28 mouse cellular contexts compared by ENCODE assay signal in the genomic region with DNA sequence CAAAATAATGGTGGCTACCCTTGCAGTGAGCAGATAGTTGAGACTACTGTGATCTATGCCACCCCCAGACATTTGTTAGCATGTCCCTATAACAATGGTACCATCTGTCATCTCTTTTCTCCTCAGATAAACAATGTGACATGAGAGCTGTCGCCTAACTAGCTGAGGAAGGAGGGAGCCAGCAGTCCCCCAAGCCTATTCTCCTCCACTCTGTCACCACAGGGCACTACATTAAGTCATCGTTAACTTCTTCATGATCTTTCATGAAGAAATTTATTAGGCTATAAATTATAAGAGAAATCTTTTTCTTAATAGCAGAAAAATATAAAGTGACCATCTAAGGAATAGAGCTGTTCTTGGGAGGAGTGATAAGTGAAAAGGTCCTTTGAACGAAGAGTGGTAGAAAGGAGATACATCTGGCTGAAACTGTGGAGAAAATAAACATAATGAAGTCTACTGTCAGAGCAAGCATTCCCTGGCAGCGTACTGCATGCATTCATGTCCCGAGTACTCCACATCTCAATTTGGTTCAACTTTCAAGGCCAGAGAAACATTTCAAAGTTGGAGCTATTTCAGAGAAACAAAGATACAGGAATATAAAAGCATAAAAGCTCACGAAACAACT.
A peak's percentile ranks its signal among the peaks of the same experiment; 100 is the strongest.
DNase-seq lines count a peak whose midpoint lies in the region; ATAC-seq and TF ChIP-seq lines count a peak whose summit lies in the region.
"Had no signal": no experiment of that assay in that cellular context is flagged by ENCODE, and none has a peak within 500 bp of the region (broad histone marks: within the 10 kb centered on the region; RNA-seq: fewer than 3 reads in every experiment).

No protein-coding gene starts in this region.

- TF ChIP-seq CTCF in lung, adult 2 months (IDR thresholded peaks at IDR 0.05; ENCODE audit: insufficient read depth, low read length): no peak
- no peak for TF ChIP-seq CTCF in lung, postnatal 0 days (IDR thresholded peaks at IDR 0.05)

- no peaks in the 10 kb centered on the region for H3K9me3 ChIP-seq in lung, embryonic 15.5 days
- H3K9me3 ChIP-seq in lung, postnatal 0 days (ENCODE audit: low read length): no peaks in the 10 kb centered on the region
- H3K9me3 ChIP-seq: embryonic facial prominence, embryonic 10.5 days; embryonic facial prominence, embryonic 13.5 days; forebrain, embryonic 12.5 days; forebrain, embryonic 15.5 days; heart, embryonic 10.5 days; heart, embryonic 13.5 days had no signal

- TF ChIP-seq POLR2A in lung, adult 2 months (IDR thresholded peaks at IDR 0.05; ENCODE audit: borderline replicate concordance, extremely low read depth, low read depth, low read length): no peak

- no peak for TF ChIP-seq EP300 in lung, postnatal 0 days (IDR thresholded peaks at IDR 0.05)

- peak overlapping the region; percentile 67 for H3K27ac ChIP-seq in lung, embryonic 15.5 days
- no peak overlapping the region for H3K27ac ChIP-seq in lung, postnatal 0 days (ENCODE audit: low read length)
- H3K27ac ChIP-seq: embryonic facial prominence, embryonic 10.5 days; embryonic facial prominence, embryonic 13.5 days; forebrain, embryonic 12.5 days; forebrain, embryonic 15.5 days; heart, adult 2 months; heart, embryonic 10.5 days; heart, embryonic 13.5 days; hindbrain, embryonic 14.5 days; hindbrain, postnatal 0 days had no signal

- no peak overlapping the region for H3K4me2 ChIP-seq in lung, embryonic 15.5 days
- H3K4me2 ChIP-seq in lung, postnatal 0 days (replicated peaks; ENCODE audit: low read depth, low read length): no peak overlapping the region
- H3K4me2 ChIP-seq: embryonic facial prominence, embryonic 13.5 days; forebrain, embryonic 12.5 days; forebrain, embryonic 15.5 days; heart, embryonic 13.5 days; hindbrain, embryonic 14.5 days had no signal

- H3K9ac ChIP-seq in lung, embryonic 15.5 days: no peak overlapping the region
- H3K9ac ChIP-seq in lung, postnatal 0 days (replicated peaks; ENCODE audit: low read depth): no peak overlapping the region
- H3K9ac ChIP-seq: embryonic facial prominence, embryonic 13.5 days; forebrain, embryonic 12.5 days; forebrain, embryonic 15.5 days; heart, embryonic 13.5 days; hindbrain, embryonic 14.5 days had no signal

- 36% methylated on average over 6 of the region's 6 CpGs for WGBS in lung, embryonic 15.5 days
- WGBS in lung, adult 2 months: 50% methylated on average over 6 of the region's 6 CpGs
- WGBS in lung, postnatal 0 days: 47% methylated on average over 6 of the region's 6 CpGs

- H3K4me3 ChIP-seq in lung, embryonic 15.5 days: no peak overlapping the region
- no peak overlapping the region for H3K4me3 ChIP-seq in lung, adult 2 months (replicated peaks; ENCODE audit: extremely low read depth, low read depth, low read length)
- H3K4me3 ChIP-seq in lung, postnatal 0 days (ENCODE audit: low read depth, low read length): no peak overlapping the region
- H3K4me3 ChIP-seq: embryonic facial prominence, embryonic 10.5 days; embryonic facial prominence, embryonic 13.5 days; erythroblast, embryonic 14.5 days; forebrain, embryonic 12.5 days; forebrain, embryonic 15.5 days; heart, adult 2 months; heart, embryonic 10.5 days; heart, embryonic 13.5 days had no signal

- no peak for DNase-seq in lung, adult 2 months
- DNase-seq in lung, postnatal 0 days (ENCODE audit: low spot score): peak; percentile 47
- DNase-seq in lung, postnatal 25 days (ENCODE audit: low spot score): peak; percentile 12
- peak; percentile 61 for DNase-seq in retina, postnatal 1 day
- DNase-seq in Muller cell, postnatal 12 days (ENCODE audit: inconsistent ontology term): no peak
- DNase-seq: adrenal gland, adult 8-10 months; adrenal gland, postnatal 25 days; cerebellum, adult 18-20 months; cerebellum, postnatal 36 days; embryo, embryonic 11 days; gastrocnemius, postnatal 10 days; gastrocnemius, postnatal 36 days; heart, adult 2 months; heart, postnatal 14 days; heart, postnatal 4 days had no signal

- no peaks in the 10 kb centered on the region for H3K36me3 ChIP-seq in lung, embryonic 15.5 days
- no peaks in the 10 kb centered on the region for H3K36me3 ChIP-seq in lung, postnatal 0 days (ENCODE audit: insufficient read depth, low read length)
- H3K36me3 ChIP-seq: embryonic facial prominence, embryonic 10.5 days; embryonic facial prominence, embryonic 13.5 days; forebrain, embryonic 12.5 days; forebrain, embryonic 15.5 days; heart, embryonic 10.5 days; heart, embryonic 13.5 days had no signal

- H3K27me3 ChIP-seq in lung, embryonic 15.5 days: no peaks in the 10 kb centered on the region
- H3K27me3 ChIP-seq in lung, postnatal 0 days (replicated peaks; ENCODE audit: insufficient read depth, low read length): no peaks in the 10 kb centered on the region
- H3K27me3 ChIP-seq: embryonic facial prominence, embryonic 13.5 days; forebrain, embryonic 12.5 days; forebrain, embryonic 15.5 days; heart, embryonic 13.5 days had no signal

- peak; percentile 90 for ATAC-seq in lung, embryonic 15.5 days (ENCODE audit: borderline replicate concordance, extremely low read depth, low FRiP score, low TSS enrichment)
- ATAC-seq in lung, postnatal 0 days: peak; percentile 65
- no peak for ATAC-seq in megakaryocyte-erythroid progenitor cell, adult 5-6 weeks (replicated peaks; ENCODE audit: low FRiP score, low TSS enrichment, poor library complexity, severe bottlenecking)
- ATAC-seq: activated CD4-positive, CD25-positive, alpha-beta regulatory T cell, adult 4 months; CD4-positive, CD25-positive, alpha-beta regulatory T cell, adult 4 months; forebrain, embryonic 15.5 days; hindbrain, postnatal 0 days had no signal

- H3K4me1 ChIP-seq in lung, embryonic 15.5 days: peaks cover 9% of the 10 kb centered on the region
- H3K4me1 ChIP-seq in lung, adult 2 months (ENCODE audit: control insufficient read depth, insufficient read depth, low read length): no peaks in the 10 kb centered on the region
- H3K4me1 ChIP-seq in lung, postnatal 0 days (ENCODE audit: insufficient read depth, low read depth, low read length): no peaks in the 10 kb centered on the region; the same call in 1 of the 2 replicates
- H3K4me1 ChIP-seq: embryonic facial prominence, embryonic 13.5 days; forebrain, embryonic 12.5 days; forebrain, embryonic 15.5 days; heart, embryonic 10.5 days; heart, embryonic 13.5 days had no signal

Comparison
In these comparisons a context has a peak if more than half of its experiments do, and no peak if none do; other contexts are left out.
1. DNase-seq: peak in lung, postnatal 0 days (single experiment), lung, postnatal 25 days (single experiment) and retina, postnatal 1 day (single experiment); none in lung, adult 2 months (single experiment) and Muller cell, postnatal 12 days (single experiment).